Comparison of ENCODE assay signal across 13 mouse cellular contexts in the genomic region with DNA sequence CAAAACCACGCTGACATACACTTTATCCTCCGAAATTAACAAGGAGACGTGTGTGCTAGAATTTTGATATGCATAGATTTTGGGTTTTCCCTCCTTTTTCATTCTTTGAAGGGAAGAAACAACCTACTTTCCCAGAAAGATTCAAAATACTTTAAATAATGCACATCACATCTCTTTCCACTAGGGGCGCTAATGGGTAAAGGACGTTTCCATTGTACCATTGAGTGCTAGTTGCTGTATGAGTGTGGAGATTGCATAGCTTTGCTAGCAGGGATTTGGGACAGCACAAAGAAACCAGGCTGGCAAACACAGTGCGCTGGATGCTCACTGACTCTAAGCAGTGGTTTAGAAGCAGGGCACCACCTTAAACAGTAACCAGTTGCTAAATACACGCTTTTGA. TPM values are rescaled to one million over a fixed set of nuclear protein-coding genes. Genes with fewer than 3 reads are reported as not detected.
A peak's percentile ranks its signal among the peaks of the same experiment; 100 is the strongest.
DNase-seq lines count a peak whose midpoint lies in the region; ATAC-seq and TF ChIP-seq lines count a peak whose summit lies in the region.
"Had no signal": no experiment of that assay in that cellular context is flagged by ENCODE, and none has a peak within 500 bp of the region (broad histone marks: within the 10 kb centered on the region; RNA-seq: fewer than 3 reads in every experiment).

No protein-coding gene starts in this region.

- TF ChIP-seq POLR2A in kidney, adult 2 months (IDR thresholded peaks at IDR 0.05; ENCODE audit: low read depth, low read length): no peak

- WGBS in kidney, adult 2 months: 49% methylated on average over 7 of the region's 7 CpGs

- no peaks in the 10 kb centered on the region for H3K36me3 ChIP-seq in kidney, adult 2 months (ENCODE audit: control insufficient read depth, insufficient read depth, low read length)
- H3K36me3 ChIP-seq: embryonic facial prominence, embryonic 15.5 days; hindbrain, embryonic 10.5 days; neural tube, embryonic 13.5 days had no signal

- no peak overlapping the region for H3K4me3 ChIP-seq in kidney, adult 2 months (ENCODE audit: insufficient read depth, low read depth, low read length)
- H3K4me3 ChIP-seq: embryonic facial prominence, embryonic 15.5 days; hindbrain, embryonic 10.5 days; neural tube, embryonic 13.5 days had no signal

- TF ChIP-seq CTCF in kidney, adult 2 months (conservative IDR thresholded peaks at IDR 0.05; ENCODE audit: insufficient read depth, insufficient read length, low read depth, low read length): peak; percentile 23; the same call in 1 of the 2 replicates

- no peak overlapping the region for H3K27ac ChIP-seq in kidney, adult 2 months (ENCODE audit: insufficient read depth, low read depth, low read length)
- H3K27ac ChIP-seq: embryonic facial prominence, embryonic 15.5 days; hindbrain, embryonic 10.5 days; neural tube, embryonic 13.5 days had no signal

- no peaks in the 10 kb centered on the region for H3K27me3 ChIP-seq in kidney, adult 2 months (replicated peaks; ENCODE audit: control insufficient read depth, insufficient read depth, low read length)
- H3K27me3 ChIP-seq: embryonic facial prominence, embryonic 15.5 days; neural tube, embryonic 13.5 days had no signal

- DNase-seq in kidney, adult 2 months: peak; percentile 1
- DNase-seq in kidney, postnatal 4 days: no peak
- peak; percentile 32 for DNase-seq in 3T3-L1 (ENCODE audit: low read depth, low spot score)
- DNase-seq in CD4-positive, CD25-positive, alpha-beta regulatory T cell, adult 2 months (ENCODE audit: low read depth, low spot score): peak; percentile 40
- DNase-seq in spleen, postnatal 36 days (ENCODE audit: low spot score in 2 of 2): no peak
- no peak for DNase-seq in B cell, adult 2 months
- DNase-seq: gastrocnemius, postnatal 10 days; thymus, postnatal 14 days had no signal

- 0 out of 2 replicates have a peak, but pooled peaks have one; percentile 52 for ATAC-seq in erythroblast, adult 5-6 weeks (replicated peaks; ENCODE audit: low FRiP score, poor library complexity, severe bottlenecking)

- no peaks in the 10 kb centered on the region for H3K4me1 ChIP-seq in kidney, adult 2 months (ENCODE audit: control insufficient read depth, insufficient read depth, low read length)
- H3K4me1 ChIP-seq: embryonic facial prominence, embryonic 15.5 days; hindbrain, embryonic 10.5 days; neural tube, embryonic 13.5 days had no signal

RNA-seq across cellular contexts. Expression of gene Gm14569, which starts 3.6 kb away (rescaled TPM):
- polyA plus RNA-seq in kidney, adult 2 months (2012; rRNA removed): not detected in 2 replicates
- total RNA-seq in erythroblast, adult 5-6 weeks (2015; ENCODE audit: low replicate concordance): not detected in 2 replicates
- total RNA-seq in erythroblast, adult 5-6 weeks (2017; ENCODE audit: low replicate concordance): not detected in 2 replicates
- total RNA-seq: gastrocnemius, postnatal 10 days had no signal
- polyA plus RNA-seq: embryonic facial prominence, embryonic 15.5 days; hindbrain, embryonic 10.5 days; lung, embryonic 16.5 days; neural tube, embryonic 13.5 days had no signal

Comparison
In these comparisons a context has a peak if more than half of its experiments do, and no peak if none do; other contexts are left out.
1. DNase-seq: peak in kidney, adult 2 months (single experiment), 3T3-L1 (single experiment) and CD4-positive, CD25-positive, alpha-beta regulatory T cell, adult 2 months (single experiment); none in kidney, postnatal 4 days (0 of 2), spleen, postnatal 36 days (0 of 2) and B cell, adult 2 months (0 of 2).